Mouse (Mus musculus): ENCODE results near the gene Syt12. TPM values are rescaled to one million over a fixed set of nuclear protein-coding genes. Genes with fewer than 3 reads are reported as not detected.

The Syt12 gene
- total and polyA plus RNA-seq, 3 experiments, result not detected

DNA sequence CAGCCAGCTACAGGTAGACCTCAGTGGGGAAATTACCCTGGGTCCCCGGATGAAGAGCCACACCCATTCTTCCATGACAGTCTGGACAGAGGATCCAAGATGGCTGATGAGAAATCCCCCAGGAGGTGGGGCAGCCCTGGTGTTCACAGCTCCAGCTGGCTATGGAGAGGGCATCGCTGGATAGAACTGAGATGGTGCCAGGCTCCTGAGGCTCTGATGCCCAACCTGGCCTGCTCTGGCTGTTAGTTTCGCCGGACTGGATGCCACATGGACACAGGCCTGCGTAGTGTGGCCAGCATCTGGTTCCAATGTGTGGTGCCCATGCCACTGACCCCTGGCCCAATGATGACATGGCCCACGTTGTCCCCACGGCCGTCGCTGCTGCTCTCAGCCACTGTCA lies 29.8 kb downstream of the Syt12 start:
- peaks cover 9 to 12% of the 10 kb centered on the region in 2 experiments for H3K27me3 ChIP-seq (ENCODE audit: control insufficient read depth in 1 of 2, insufficient read depth in 2 of 2, low read length in 2 of 2)
- no peak overlapping the region for H3K4me3 ChIP-seq (ENCODE audit: control insufficient read depth in 1 of 2, insufficient read depth in 1 of 2, low read depth in 2 of 2, low read length in 2 of 2)
- no peak overlapping the region for H3K27ac ChIP-seq (ENCODE audit: control insufficient read depth, low read depth, low read length)
- no peak overlapping the region for H3K9ac ChIP-seq (ENCODE audit: control insufficient read depth, low read depth, low read length, poor library complexity, severe bottlenecking)
- H3K79me2 ChIP-seq (ENCODE audit: control insufficient read depth, insufficient read depth, low read length, poor library complexity), result no peaks in the 10 kb centered on the region
- TF ChIP-seq POLR2AphosphoS5 (IDR thresholded peaks at IDR 0.05; ENCODE audit: borderline replicate concordance, low read depth, low read length) (no peak), POLR2AphosphoS2 (IDR thresholded peaks at IDR 0.05; ENCODE audit: low read length) (no peak), MXI1 (IDR thresholded peaks at IDR 0.05; ENCODE audit: low read depth, low read length) (no peak), ZNF384 (IDR thresholded peaks at IDR 0.05; ENCODE audit: low read depth, low read length) (no peak), NELFE (IDR thresholded peaks at IDR 0.05; ENCODE audit: low read depth, low read length) (no peak), MEF2A (IDR thresholded peaks at IDR 0.05; ENCODE audit: extremely low read depth, insufficient replicate concordance, low read depth, low read length, poor library complexity, severe bottlenecking) (no peak), ETS1 (IDR thresholded peaks at IDR 0.05; ENCODE audit: low read depth, low read length) (no peak), POLR2A (IDR thresholded peaks at IDR 0.05; ENCODE audit: control insufficient read depth in 1 of 2, insufficient read depth in 1 of 2, low read depth in 1 of 2, low read length in 2 of 2, poor library complexity in 1 of 2) (no peak), MAX (IDR thresholded peaks at IDR 0.05; ENCODE audit: low read length) (no peak), NRF1 (IDR thresholded peaks at IDR 0.05; ENCODE audit: insufficient read depth, low read depth, low read length, poor library complexity, severe bottlenecking) (no peak), CTCF (IDR thresholded peaks at IDR 0.05 in 2 of 3, conservative IDR thresholded peaks at IDR 0.05 in 1 of 3; ENCODE audit: control insufficient read depth in 1 of 3, insufficient read depth in 1 of 3, low read depth in 2 of 3, low read length in 3 of 3, poor library complexity in 1 of 3, severe bottlenecking in 1 of 3) (no peak), USF1 (IDR thresholded peaks at IDR 0.05; ENCODE audit: low read depth, low read length) (no peak), SMC3 (IDR thresholded peaks at IDR 0.05; ENCODE audit: low read depth, low read length) (no peak)
- no peaks in the 10 kb centered on the region for H3K4me1 ChIP-seq (ENCODE audit: control insufficient read depth in 1 of 2, insufficient read depth in 2 of 2, low read length in 2 of 2)
- H3K9me3 ChIP-seq (replicated peaks; ENCODE audit: insufficient read depth, low read length), result no peaks in the 10 kb centered on the region
- no peaks in the 10 kb centered on the region for H3K36me3 ChIP-seq (ENCODE audit: control insufficient read depth in 1 of 2, insufficient read depth in 2 of 2, low read length in 2 of 2)
- no peak for DNase-seq (ENCODE audit: low read depth, low spot score)

DNA sequence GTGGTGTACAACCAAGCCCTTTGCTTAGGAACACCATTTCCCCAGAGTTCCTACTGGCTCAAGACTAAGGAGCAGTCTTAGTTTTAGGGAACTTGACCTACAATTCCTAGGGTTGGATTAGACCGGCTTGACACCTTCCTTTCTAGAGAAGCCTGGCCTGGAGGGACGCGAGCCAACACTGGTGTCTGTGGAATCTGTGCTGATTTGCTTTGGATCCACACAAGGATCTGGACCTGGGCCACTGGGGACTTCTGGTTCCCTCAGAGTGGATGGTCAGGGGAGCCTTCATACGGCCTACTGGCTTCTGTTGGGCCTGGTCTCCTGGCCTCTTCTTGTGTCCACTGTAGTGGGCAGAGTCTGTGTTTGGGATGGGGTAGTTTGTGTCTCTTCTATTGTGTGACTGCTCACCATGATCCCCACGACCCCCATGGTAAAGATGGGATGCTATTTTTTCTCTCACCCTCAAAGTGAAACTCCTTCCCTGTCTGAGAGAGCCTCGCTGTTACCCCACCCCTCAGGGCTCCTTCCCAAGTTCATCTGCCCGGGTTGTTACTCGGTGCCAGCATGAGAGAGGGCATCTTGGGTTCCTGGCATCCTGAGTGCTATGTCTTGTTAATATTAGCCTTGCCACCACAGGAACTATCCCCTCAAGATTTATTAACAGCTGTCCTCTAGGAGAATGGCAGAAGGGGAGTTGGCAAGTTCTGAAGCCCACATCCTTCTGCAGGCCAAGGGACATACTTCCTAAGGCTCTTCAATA lies 30.4 kb downstream of the Syt12 start:
- no peak for DNase-seq (ENCODE audit: low read depth, low spot score)
- Histone ChIP-seq H3K27me3 (ENCODE audit: control insufficient read depth in 1 of 2, insufficient read depth in 2 of 2, low read length in 2 of 2) (peaks cover 9 to 10% of the 10 kb centered on the region in 2 experiments), H3K27ac (ENCODE audit: control insufficient read depth, low read depth, low read length) (no peak overlapping the region), H3K4me3 (ENCODE audit: control insufficient read depth in 1 of 2, insufficient read depth in 1 of 2, low read depth in 2 of 2, low read length in 2 of 2) (no peak overlapping the region), H3K79me2 (ENCODE audit: control insufficient read depth, insufficient read depth, low read length, poor library complexity) (no peaks in the 10 kb centered on the region), H3K9ac (ENCODE audit: control insufficient read depth, low read depth, low read length, poor library complexity, severe bottlenecking) (no peak overlapping the region), H3K4me1 (ENCODE audit: control insufficient read depth in 1 of 2, insufficient read depth in 2 of 2, low read length in 2 of 2) (peaks cover 0 to 5% of the 10 kb centered on the region in 2 experiments; a peak in 2 of 4 replicates), H3K36me3 (ENCODE audit: control insufficient read depth in 1 of 2, insufficient read depth in 2 of 2, low read length in 2 of 2) (no peaks in the 10 kb centered on the region), H3K9me3 (replicated peaks; ENCODE audit: insufficient read depth, low read length) (no peaks in the 10 kb centered on the region)
- TF ChIP-seq RCOR1 (IDR thresholded peaks at IDR 0.05; ENCODE audit: low read depth, low read length) (no peak), ZMIZ1 (IDR thresholded peaks at IDR 0.05; ENCODE audit: low read depth, low read length) (no peak), CHD2 (IDR thresholded peaks at IDR 0.05; ENCODE audit: low read length) (no peak), SIN3A (IDR thresholded peaks at IDR 0.05; ENCODE audit: low read length) (no peak), POLR2AphosphoS5 (IDR thresholded peaks at IDR 0.05; ENCODE audit: borderline replicate concordance, low read depth, low read length) (no peak), SMC3 (IDR thresholded peaks at IDR 0.05; ENCODE audit: low read depth, low read length) (no peak), GABPA (IDR thresholded peaks at IDR 0.05; ENCODE audit: low read depth, low read length) (no peak), TBP (IDR thresholded peaks at IDR 0.05; ENCODE audit: low read depth, low read length) (no peak), E2F4 (IDR thresholded peaks at IDR 0.05; ENCODE audit: borderline replicate concordance, low read depth, low read length) (no peak)
